Mouse (Mus musculus): ENCODE measurements around the gene Ugt1a6a. TPM values are rescaled to one million over a fixed set of nuclear protein-coding genes. Genes with fewer than 3 reads are reported as not detected.
A peak's percentile ranks its signal among the peaks of the same experiment; 100 is the strongest.

Gene Ugt1a6a
- polyA plus RNA-seq, 1 experiment from 2014 or later = 35.4 TPM

GRCm38 (mm10) chr1:88234248-88234610 lies 99.6 kb downstream of the Ugt1a6a start:
- Histone ChIP-seq H3K27ac (ENCODE audit: low read length) (no peak overlapping the region), H3K4me3 (replicated peaks; ENCODE audit: low read length) (no peak overlapping the region), H3K27me3 (ENCODE audit: control insufficient read depth, insufficient read depth, low read length) (no peaks in the 10 kb centered on the region), H3K4me1 (ENCODE audit: control insufficient read depth, insufficient read depth, low read length) (no peaks in the 10 kb centered on the region), H3K9ac (ENCODE audit: low read length) (no peak overlapping the region), H3K4me2 (ENCODE audit: low read depth, low read length) (no peak overlapping the region), H3K9me3 (replicated peaks; ENCODE audit: control insufficient read depth, low read length) (peaks cover 81% of the 10 kb centered on the region), H3K36me3 (ENCODE audit: control insufficient read depth, insufficient read depth, low read length) (no peaks in the 10 kb centered on the region)
- WGBS = 63% methylated on average over 4 of the region's 4 CpGs
- ATAC-seq (ENCODE audit: insufficient read depth, low FRiP score) = no peak

GRCm38 (mm10) chr1:88234646-88235045 lies 100.0 kb downstream of the Ugt1a6a start:
- H3K9me3 ChIP-seq (replicated peaks; ENCODE audit: control insufficient read depth, low read length) = peaks cover 83% of the 10 kb centered on the region
- 42% methylated on average over 5 of the region's 5 CpGs for WGBS
- no peak overlapping the region for H3K9ac ChIP-seq (ENCODE audit: low read length)
- no peaks in the 10 kb centered on the region for H3K36me3 ChIP-seq (ENCODE audit: control insufficient read depth, insufficient read depth, low read length)
- no peak overlapping the region for H3K4me2 ChIP-seq (ENCODE audit: low read depth, low read length)
- H3K4me1 ChIP-seq (ENCODE audit: control insufficient read depth, insufficient read depth, low read length) = no peaks in the 10 kb centered on the region
- H3K27me3 ChIP-seq (ENCODE audit: control insufficient read depth, insufficient read depth, low read length) = no peaks in the 10 kb centered on the region
- H3K27ac ChIP-seq (ENCODE audit: low read length) = no peak overlapping the region
- no peak for ATAC-seq (ENCODE audit: insufficient read depth, low FRiP score)
- H3K4me3 ChIP-seq (replicated peaks; ENCODE audit: low read length) = no peak overlapping the region

GRCm38 (mm10) chr1:88235046-88235893 lies 100.7 kb downstream of the Ugt1a6a start:
- peaks cover 83% of the 10 kb centered on the region for H3K9me3 ChIP-seq (replicated peaks; ENCODE audit: control insufficient read depth, low read length)
- H3K27me3 ChIP-seq (ENCODE audit: control insufficient read depth, insufficient read depth, low read length) = no peaks in the 10 kb centered on the region
- no peaks in the 10 kb centered on the region for H3K36me3 ChIP-seq (ENCODE audit: control insufficient read depth, insufficient read depth, low read length)
- no peak overlapping the region for H3K4me2 ChIP-seq (ENCODE audit: low read depth, low read length)
- H3K9ac ChIP-seq (ENCODE audit: low read length) = no peak overlapping the region
- no peak overlapping the region for H3K4me3 ChIP-seq (replicated peaks; ENCODE audit: low read length)
- H3K27ac ChIP-seq (ENCODE audit: low read length) = no peak overlapping the region
- 61% methylated on average over 11 of the region's 11 CpGs for WGBS
- H3K4me1 ChIP-seq (ENCODE audit: control insufficient read depth, insufficient read depth, low read length) = no peaks in the 10 kb centered on the region
- ATAC-seq (ENCODE audit: insufficient read depth, low FRiP score) = 0 out of 2 replicates have a peak, but pooled peaks have one; percentile 5

- Histone ChIP-seq H3K4me1 (ENCODE audit: control insufficient read depth, insufficient read depth, low read length) (no peaks in the 10 kb centered on the region), H3K36me3 (ENCODE audit: control insufficient read depth, insufficient read depth, low read length) (no peaks in the 10 kb centered on the region), H3K9ac (ENCODE audit: low read length) (no peak overlapping the region), H3K4me2 (ENCODE audit: low read depth, low read length) (no peak overlapping the region), H3K27me3 (ENCODE audit: control insufficient read depth, insufficient read depth, low read length) (no peaks in the 10 kb centered on the region), H3K4me3 (replicated peaks; ENCODE audit: low read length) (no peak overlapping the region), H3K27ac (ENCODE audit: low read length) (no peak overlapping the region), H3K9me3 (replicated peaks; ENCODE audit: control insufficient read depth, low read length) (peaks cover 85% of the 10 kb centered on the region)
- WGBS = 61% methylated on average over 4 of the region's 4 CpGs
- no peak for ATAC-seq (ENCODE audit: insufficient read depth, low FRiP score)
Measured at GRCm38 (mm10) chr1:88235894-88236415, 101.3 kb downstream of the Ugt1a6a start.

- no peak overlapping the region for H3K4me2 ChIP-seq (ENCODE audit: low read depth, low read length)
- WGBS = 72% methylated on average over 5 of the region's 5 CpGs
- no peak overlapping the region for H3K9ac ChIP-seq (ENCODE audit: low read length)
- no peak for ATAC-seq (ENCODE audit: insufficient read depth, low FRiP score)
- H3K9me3 ChIP-seq (replicated peaks; ENCODE audit: control insufficient read depth, low read length) = peaks cover 74% of the 10 kb centered on the region
- no peaks in the 10 kb centered on the region for H3K27me3 ChIP-seq (ENCODE audit: control insufficient read depth, insufficient read depth, low read length)
- no peaks in the 10 kb centered on the region for H3K4me1 ChIP-seq (ENCODE audit: control insufficient read depth, insufficient read depth, low read length)
- H3K36me3 ChIP-seq (ENCODE audit: control insufficient read depth, insufficient read depth, low read length) = no peaks in the 10 kb centered on the region
- no peak overlapping the region for H3K27ac ChIP-seq (ENCODE audit: low read length)
- H3K4me3 ChIP-seq (replicated peaks; ENCODE audit: low read length) = no peak overlapping the region
Measured at GRCm38 (mm10) chr1:88237311-88237710, 102.7 kb downstream of the Ugt1a6a start.

- ATAC-seq (ENCODE audit: insufficient read depth, low FRiP score) = peak; percentile 7; the same call in 1 of the 2 replicates
- peaks cover 66% of the 10 kb centered on the region for H3K9me3 ChIP-seq (replicated peaks; ENCODE audit: control insufficient read depth, low read length)
- WGBS = 74% methylated on average over 6 of the region's 6 CpGs
Measured at GRCm38 (mm10) chr1:88238771-88239170, 104.2 kb downstream of the Ugt1a6a start.

DNA sequence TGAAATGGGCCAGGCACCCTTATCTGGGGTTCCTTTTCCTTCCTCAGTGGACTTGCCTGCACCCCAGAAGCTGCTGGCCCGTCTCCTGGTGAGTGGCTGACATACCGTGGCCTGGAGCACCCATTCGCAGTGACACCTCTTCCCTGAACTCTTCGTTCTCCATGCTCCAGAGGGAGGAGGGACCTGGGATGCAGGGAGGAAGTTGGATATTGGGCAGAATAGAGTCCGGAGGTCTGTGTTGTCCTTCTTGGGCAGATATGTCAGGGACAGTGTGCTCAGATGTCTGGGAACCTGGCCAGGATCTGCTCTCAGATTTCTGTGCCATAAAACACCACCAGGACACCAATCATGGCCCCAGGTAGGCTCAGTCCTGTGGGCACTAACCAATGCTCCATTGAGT lies 105.5 kb downstream of the Ugt1a6a start:
- H3K4me2 ChIP-seq (ENCODE audit: low read depth, low read length) = no peak overlapping the region
- ATAC-seq (ENCODE audit: insufficient read depth, low FRiP score) = no peak
- 72% methylated on average over 5 of the region's 5 CpGs for WGBS
- H3K4me3 ChIP-seq (replicated peaks; ENCODE audit: low read length) = no peak overlapping the region
- H3K27me3 ChIP-seq (ENCODE audit: control insufficient read depth, insufficient read depth, low read length) = no peaks in the 10 kb centered on the region
- H3K27ac ChIP-seq (ENCODE audit: low read length) = no peak overlapping the region
- no peaks in the 10 kb centered on the region for H3K4me1 ChIP-seq (ENCODE audit: control insufficient read depth, insufficient read depth, low read length)
- H3K9me3 ChIP-seq (replicated peaks; ENCODE audit: control insufficient read depth, low read length) = peaks cover 55% of the 10 kb centered on the region
- H3K36me3 ChIP-seq (ENCODE audit: control insufficient read depth, insufficient read depth, low read length) = no peaks in the 10 kb centered on the region
- no peak overlapping the region for H3K9ac ChIP-seq (ENCODE audit: low read length)

More at GRCm38 (mm10) chr1:88238771-88239170, 104.2 kb downstream of the Ugt1a6a start:
- Histone ChIP-seq H3K4me1 (ENCODE audit: control insufficient read depth, insufficient read depth, low read length) (no peaks in the 10 kb centered on the region), H3K4me2 (ENCODE audit: low read depth, low read length) (no peak overlapping the region), H3K4me3 (replicated peaks; ENCODE audit: low read length) (no peak overlapping the region), H3K27ac (ENCODE audit: low read length) (no peak overlapping the region), H3K27me3 (ENCODE audit: control insufficient read depth, insufficient read depth, low read length) (no peaks in the 10 kb centered on the region), H3K36me3 (ENCODE audit: control insufficient read depth, insufficient read depth, low read length) (no peaks in the 10 kb centered on the region), H3K9ac (ENCODE audit: low read length) (no peak overlapping the region)

DNA sequence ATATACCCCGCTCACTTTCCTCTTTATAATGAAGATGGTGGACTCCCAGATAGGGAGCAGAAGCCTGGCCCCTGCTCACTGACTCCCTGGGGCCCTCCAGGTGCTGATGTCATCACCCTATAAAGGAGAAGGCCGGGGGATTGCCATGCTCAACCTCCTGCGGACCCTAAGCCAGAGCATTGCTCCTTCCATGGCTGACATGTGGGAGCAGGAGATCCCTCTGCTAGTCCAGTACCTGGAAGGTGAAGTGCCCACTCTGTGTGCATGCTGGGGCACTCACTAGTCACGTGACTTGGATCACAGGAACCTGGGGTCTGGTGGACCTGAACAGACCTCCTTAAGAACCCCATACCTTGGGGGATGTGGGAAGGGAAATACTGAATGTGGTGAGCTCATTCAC lies 106.0 kb downstream of the Ugt1a6a start:
- Histone ChIP-seq H3K4me3 (replicated peaks; ENCODE audit: low read length) (no peak overlapping the region), H3K4me2 (ENCODE audit: low read depth, low read length) (no peak overlapping the region), H3K4me1 (ENCODE audit: control insufficient read depth, insufficient read depth, low read length) (no peaks in the 10 kb centered on the region), H3K9me3 (replicated peaks; ENCODE audit: control insufficient read depth, low read length) (peaks cover 50% of the 10 kb centered on the region), H3K27me3 (ENCODE audit: control insufficient read depth, insufficient read depth, low read length) (no peaks in the 10 kb centered on the region), H3K9ac (ENCODE audit: low read length) (no peak overlapping the region), H3K27ac (ENCODE audit: low read length) (no peak overlapping the region), H3K36me3 (ENCODE audit: control insufficient read depth, insufficient read depth, low read length) (no peaks in the 10 kb centered on the region)
- WGBS = 68% methylated on average over 4 of the region's 4 CpGs
- no peak for ATAC-seq (ENCODE audit: insufficient read depth, low FRiP score)

DNA sequence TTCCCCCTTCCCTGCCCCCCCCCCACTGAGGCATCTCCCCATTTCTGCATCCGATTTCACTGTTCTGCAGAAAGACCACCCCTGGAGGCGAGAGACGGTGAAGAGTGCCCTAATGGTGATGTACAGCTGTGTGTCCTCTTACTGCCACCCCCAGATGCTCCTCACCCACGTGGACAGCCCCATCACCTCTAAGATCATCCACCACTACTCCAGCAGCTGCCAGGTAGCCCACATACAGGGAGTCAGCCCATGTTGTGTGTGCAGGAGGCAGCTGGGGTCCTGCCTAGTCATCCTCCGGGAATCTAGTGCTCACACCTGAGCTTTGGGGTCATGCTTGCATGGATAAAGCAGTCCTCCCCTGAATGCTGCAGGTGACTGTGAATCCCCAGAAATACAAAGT lies 109.3 kb downstream of the Ugt1a6a start:
- Histone ChIP-seq H3K9me3 (replicated peaks; ENCODE audit: control insufficient read depth, low read length) (peaks cover 37% of the 10 kb centered on the region), H3K4me2 (ENCODE audit: low read depth, low read length) (no peak overlapping the region), H3K27ac (ENCODE audit: low read length) (no peak overlapping the region), H3K9ac (ENCODE audit: low read length) (no peak overlapping the region), H3K4me3 (replicated peaks; ENCODE audit: low read length) (no peak overlapping the region), H3K27me3 (ENCODE audit: control insufficient read depth, insufficient read depth, low read length) (no peaks in the 10 kb centered on the region), H3K36me3 (ENCODE audit: control insufficient read depth, insufficient read depth, low read length) (no peaks in the 10 kb centered on the region), H3K4me1 (ENCODE audit: control insufficient read depth, insufficient read depth, low read length) (no peaks in the 10 kb centered on the region)
- 62% methylated on average over 5 of the region's 5 CpGs for WGBS
- no peak for ATAC-seq (ENCODE audit: insufficient read depth, low FRiP score)

All from stomach, embryonic 16.5 days (tissue).